Mouse (Mus musculus) G1E (cell line): Measurements from ENCODE around the gene Gtf2h4. TPM values are rescaled to one million over a fixed set of nuclear protein-coding genes. Genes with fewer than 3 reads are reported as not detected.

Experiments
- ATAC-seq: 2 replicates; pipeline ENCODE4 v1.8.0; 2016; ENCODE audit warnings: mild to moderate bottlenecking; ENCODE audit not compliant: insufficient number of reproducible peaks, poor library complexity, low FRiP score, severe bottlenecking; ENCODE audit errors: extremely low read depth
- DNase-seq: peaks from one replicate; pipeline ENCODE4 v3.0.0; 2012; ENCODE audit warnings: low spot score
- H3K27me3 ChIP-seq: 2 replicates; pipeline ENCODE4 v1.6.1; 2012; ENCODE audit warnings: mild to moderate bottlenecking, low read length, inconsistent platforms; ENCODE audit not compliant: insufficient read depth
- H3K36me3 ChIP-seq: replicated peaks from 2 replicates; pipeline ENCODE3; 2012; ENCODE audit warnings: mild to moderate bottlenecking, inconsistent platforms
- H3K4me1 ChIP-seq: 2 replicates; pipeline ENCODE4 v1.6.1; 2012; ENCODE audit warnings: low read depth, low read length, inconsistent platforms, mixed read lengths; ENCODE audit not compliant: insufficient read depth
- H3K4me3 ChIP-seq: 2 replicates; pipeline ENCODE4 v1.5.1; 2012; ENCODE audit warnings: low read depth, mild to moderate bottlenecking, inconsistent platforms, low read length, moderate library complexity, mixed read lengths
- H3K9me3 ChIP-seq: replicated peaks from 2 replicates; pipeline ENCODE4 v1.6.1; 2012; ENCODE audit warnings: inconsistent platforms
- CTCF ChIP-seq: IDR thresholded peaks from 2 replicates; pipeline ENCODE4 v1.5.1; 2012; ENCODE audit warnings: low read depth, low read length, inconsistent platforms, mixed read lengths
- GATA1 ChIP-seq: IDR thresholded peaks from 2 replicates; pipeline ENCODE4 v1.6.1; 2012; ENCODE audit warnings: borderline replicate concordance, low read length, inconsistent platforms, mixed read lengths
- GATA2 ChIP-seq: IDR thresholded peaks from 2 replicates; pipeline ENCODE4 v1.6.1; 2012; ENCODE audit warnings: low read depth, low read length, inconsistent platforms, borderline replicate concordance
- POLR2AphosphoS5 ChIP-seq: IDR thresholded peaks from 2 replicates; pipeline ENCODE4 v1.6.1; 2012; ENCODE audit warnings: low read depth, low read length, inconsistent platforms; ENCODE audit not compliant: insufficient replicate concordance
- TAL1 ChIP-seq: conservative IDR thresholded peaks from 2 replicates; pipeline ENCODE4 v1.6.1; 2012; ENCODE audit warnings: low read depth, low read length, inconsistent platforms, mixed read lengths
- polyA plus RNA-seq: library from polyadenylated mRNA; stranded (reverse); fragments of >175 nt; gene quantifications from 2 replicates; pipeline ENCODE4 v1.2.3, GENCODE M21; 2012
- total RNA-seq, 2 experiments: library from RNA; stranded (forward) in 1 of 2; stranded (reverse) in 1 of 2; fragments of 200-1000 nt in 1 of 2; fragments of >200 nt in 1 of 2; fragmentation: Nextera tagmentation in 1 of 2; gene quantifications; 2 replicates each; pipeline ENCODE4 v1.2.3; 2014 to 2017

The Gtf2h4 gene
- total and polyA plus RNA-seq, 3 experiments: 22.7 to 33.4 (median 27.1) TPM

- no peak for DNase-seq
- Histone ChIP-seq H3K4me3 (peak overlapping the region; percentile 78; the same call in 1 of the 2 replicates), H3K27me3 (no peaks in the 10 kb centered on the region), H3K4me1 (peaks cover 25% of the 10 kb centered on the region), H3K9me3 (no peaks in the 10 kb centered on the region), H3K36me3 (peaks cover 48% of the 10 kb centered on the region)
- ATAC-seq: no peak
- TF ChIP-seq GATA1 (no peak), GATA2 (no peak), POLR2AphosphoS5 (no peak), TAL1 (no peak), CTCF (no peak)
Measured at GRCm38 (mm10) chr17:35672527-35672926, 1.0 kb downstream of the Gtf2h4 start.

GRCm38 (mm10) chr17:35671846-35672245, 1.7 kb downstream of the Gtf2h4 start:
- DNase-seq (no peak), ATAC-seq (no peak)
- Histone ChIP-seq H3K4me1 (peaks cover 26% of the 10 kb centered on the region), H3K9me3 (no peaks in the 10 kb centered on the region), H3K36me3 (peaks cover 48% of the 10 kb centered on the region), H3K27me3 (no peaks in the 10 kb centered on the region), H3K4me3 (no peak overlapping the region)
- no peak for TF ChIP-seq CTCF
- TF ChIP-seq GATA1: no peak
- TF ChIP-seq GATA2: no peak
- no peak for TF ChIP-seq TAL1
- TF ChIP-seq POLR2AphosphoS5: no peak

- H3K4me1 ChIP-seq: peaks cover 40% of the 10 kb centered on the region
- DNase-seq: no peak
Measured at GRCm38 (mm10) chr17:35669731-35670130, 3.8 kb downstream of the Gtf2h4 start.

GRCm38 (mm10) chr17:35667334-35668065, 6.0 kb downstream of the Gtf2h4 start, which contains the start of gene Vars2:
Gene Vars2, minus strand, starts transcription at chr17:35667592.
- Histone ChIP-seq H3K4me1 (peaks cover 32% of the 10 kb centered on the region), H3K9me3 (no peaks in the 10 kb centered on the region), H3K36me3 (peaks cover 82% of the 10 kb centered on the region), H3K4me3 (peak within 1 kb of the TSS; percentile 93), H3K27me3 (no peaks in the 10 kb centered on the region)
- peak; percentile 97 for DNase-seq
- ATAC-seq: peak; percentile 64
- no peak for TF ChIP-seq GATA2
- TF ChIP-seq GATA1: no peak
- no peak for TF ChIP-seq TAL1
- no peak for TF ChIP-seq POLR2AphosphoS5
- TF ChIP-seq CTCF: no peak

More at GRCm38 (mm10) chr17:35669731-35670130, 3.8 kb downstream of the Gtf2h4 start:
- H3K9me3 ChIP-seq: no peaks in the 10 kb centered on the region
- TF ChIP-seq POLR2AphosphoS5: no peak
- no peak for TF ChIP-seq GATA2
- no peak for TF ChIP-seq CTCF
- no peak for TF ChIP-seq GATA1
- no peak for TF ChIP-seq TAL1
- peaks cover 62% of the 10 kb centered on the region for H3K36me3 ChIP-seq
- H3K4me3 ChIP-seq: no peak overlapping the region
- ATAC-seq: no peak
- H3K27me3 ChIP-seq: no peaks in the 10 kb centered on the region

- H3K9me3 ChIP-seq: no peaks in the 10 kb centered on the region
- no peaks in the 10 kb centered on the region for H3K27me3 ChIP-seq
- H3K4me1 ChIP-seq: peaks cover 25% of the 10 kb centered on the region
- H3K36me3 ChIP-seq: peaks cover 79% of the 10 kb centered on the region
- ATAC-seq (no peak), DNase-seq (peak; percentile 51)
- TF ChIP-seq POLR2AphosphoS5 (no peak), TAL1 (no peak), GATA1 (no peak), CTCF (no peak), GATA2 (no peak)
- peak overlapping the region; percentile 93 for H3K4me3 ChIP-seq
Measured at GRCm38 (mm10) chr17:35666851-35667256, 6.7 kb downstream of the Gtf2h4 start.

GRCm38 (mm10) chr17:35665957-35666515, 7.5 kb downstream of the Gtf2h4 start:
- DNase-seq: peak; percentile 87
- H3K4me3 ChIP-seq: peak overlapping the region; percentile 57; the same call in 1 of the 2 replicates
- ATAC-seq: peak; percentile 51; the same call in 1 of the 2 replicates
- no peak for TF ChIP-seq GATA2
- TF ChIP-seq TAL1: no peak
- peak; percentile 29; the same call in 1 of the 2 replicates for TF ChIP-seq CTCF
- no peaks in the 10 kb centered on the region for H3K27me3 ChIP-seq
- H3K36me3 ChIP-seq: peaks cover 80% of the 10 kb centered on the region
- peaks cover 25% of the 10 kb centered on the region for H3K4me1 ChIP-seq
- H3K9me3 ChIP-seq: no peaks in the 10 kb centered on the region
